25 mouse cellular contexts compared by ENCODE assay signal in the genomic region with DNA sequence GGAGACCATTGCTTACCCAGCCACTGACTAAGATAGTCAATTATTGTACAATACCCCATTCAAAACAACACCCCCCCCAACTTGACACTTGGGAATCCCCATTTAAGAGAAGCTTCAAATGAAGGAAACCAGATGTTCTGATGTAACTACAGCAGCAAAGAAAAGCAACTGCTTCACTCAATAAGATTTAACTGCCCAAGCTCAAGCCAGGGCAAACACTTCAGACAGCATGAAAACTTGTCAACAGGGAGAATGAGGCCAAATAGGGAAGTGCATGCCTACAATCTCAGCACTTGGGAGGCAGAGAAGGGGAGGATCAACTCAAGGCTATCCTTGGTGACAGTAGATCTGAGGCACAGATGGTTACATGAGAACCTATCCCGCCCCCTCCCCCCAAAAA. TPM values are rescaled to one million over a fixed set of nuclear protein-coding genes. Genes with fewer than 3 reads are reported as not detected.
DNase-seq lines count a peak whose midpoint lies in the region; ATAC-seq and TF ChIP-seq lines count a peak whose summit lies in the region.
"Had no signal": no experiment of that assay in that cellular context is flagged by ENCODE, and none has a peak within 500 bp of the region (broad histone marks: within the 10 kb centered on the region; RNA-seq: fewer than 3 reads in every experiment).

No protein-coding gene starts in this region.

- no peak overlapping the region for H3K4me2 ChIP-seq in CH12.LX (ENCODE audit: insufficient read depth, low read depth, poor library complexity, severe bottlenecking)
- H3K4me2 ChIP-seq in lung, embryonic 16.5 days (ENCODE audit: low read depth, low read length), result no peak overlapping the region
- no peak overlapping the region for H3K4me2 ChIP-seq in neural tube, embryonic 15.5 days
- H3K4me2 ChIP-seq: embryonic facial prominence, embryonic 13.5 days; forebrain, embryonic 12.5 days; hindbrain, embryonic 12.5 days had no signal

- 95% methylated on average over 1 of the region's 1 CpGs for WGBS in lung, embryonic 16.5 days
- 93% methylated on average over 1 of the region's 1 CpGs for WGBS in neural tube, embryonic 15.5 days

- 0 out of 2 replicates have a peak overlapping the region, but pooled peaks have one; percentile 36 for H3K27ac ChIP-seq in CH12.LX (ENCODE audit: insufficient read depth, low read depth)
- H3K27ac ChIP-seq in lung, embryonic 16.5 days (ENCODE audit: low read length), result no peak overlapping the region
- H3K27ac ChIP-seq in neural tube, embryonic 15.5 days (replicated peaks), result no peak overlapping the region
- H3K27ac ChIP-seq: embryonic facial prominence, embryonic 13.5 days; forebrain, embryonic 12.5 days; heart, embryonic 10.5 days; hindbrain, embryonic 12.5 days had no signal

- no peak for TF ChIP-seq RAD21 in CH12.LX (IDR thresholded peaks at IDR 0.05; ENCODE audit: low read depth, low read length)

- in situ Hi-C loops in CH12.LX (cut with MboI; ENCODE audit: low pct_ligation_motif_present, low pct_unique_long_range_greater_than_20kb, low sequenced_read_pairs), result loop anchor here (25.0 kb wide), 1 partner anchor 391 kb away; no protein-coding TSS in a partner anchor

- TF ChIP-seq CTCF in CH12.LX (conservative IDR thresholded peaks at IDR 0.05 in 1 of 2, IDR thresholded peaks at IDR 0.05 in 1 of 2; ENCODE audit: low read depth in 2 of 2, low read length in 2 of 2), result no peak

- no peaks in the 10 kb centered on the region for H3K9me3 ChIP-seq in CH12.LX (replicated peaks; ENCODE audit: low read length)
- no peaks in the 10 kb centered on the region for H3K9me3 ChIP-seq in lung, embryonic 16.5 days (ENCODE audit: control insufficient read depth, low read length)
- H3K9me3 ChIP-seq in neural tube, embryonic 15.5 days (replicated peaks), result no peaks in the 10 kb centered on the region
- H3K9me3 ChIP-seq: embryonic facial prominence, embryonic 13.5 days; forebrain, embryonic 12.5 days; heart, embryonic 10.5 days; hindbrain, embryonic 12.5 days had no signal

- no peak overlapping the region for H3K4me3 ChIP-seq in CH12.LX (replicated peaks in 1 of 3; ENCODE audit: low read depth in 2 of 3, low read length in 2 of 3, poor library complexity in 1 of 3)
- H3K4me3 ChIP-seq in lung, embryonic 16.5 days (ENCODE audit: low read length), result no peak overlapping the region
- no peak overlapping the region for H3K4me3 ChIP-seq in neural tube, embryonic 15.5 days (replicated peaks)
- H3K4me3 ChIP-seq: embryonic facial prominence, embryonic 13.5 days; forebrain, embryonic 12.5 days; heart, embryonic 10.5 days; hindbrain, embryonic 12.5 days had no signal

- TF ChIP-seq EP300 in CH12.LX (IDR thresholded peaks at IDR 0.05; ENCODE audit: low read length), result no peak

- dilution Hi-C loops in CH12.LX (cut with MboI; ENCODE audit: extremely low pct_ligation_motif_present, extremely low pct_unique_long_range_greater_than_20kb, low sequenced_read_pairs), result no loop called here

- peaks cover 4 to 26% of the 10 kb centered on the region in 2 experiments; a peak in 3 of 4 replicates for H3K4me1 ChIP-seq in CH12.LX (ENCODE audit: control insufficient read depth in 1 of 2, insufficient read depth in 2 of 2)
- H3K4me1 ChIP-seq in lung, embryonic 16.5 days (replicated peaks; ENCODE audit: control insufficient read depth, insufficient read depth, low read length), result 0 out of 2 replicates have a peak, but pooled peaks cover 3% of the 10 kb centered on the region
- no peaks in the 10 kb centered on the region for H3K4me1 ChIP-seq in neural tube, embryonic 15.5 days
- H3K4me1 ChIP-seq: hindbrain, embryonic 12.5 days had no signal

- ATAC-seq in lung, embryonic 16.5 days (ENCODE audit: low read depth), result peak; percentile 67
- ATAC-seq in neural tube, embryonic 15.5 days (ENCODE audit: low FRiP score), result no peak
- ATAC-seq: forebrain, embryonic 16.5 days; hindbrain, embryonic 16.5 days had no signal

- peaks cover 4% of the 10 kb centered on the region; the same call in 1 of the 2 replicates for H3K79me2 ChIP-seq in CH12.LX (replicated peaks; ENCODE audit: control insufficient read depth, extremely low read depth, insufficient read depth, poor library complexity, severe bottlenecking)

- peaks cover 12 to 78% of the 10 kb centered on the region in 2 experiments for H3K36me3 ChIP-seq in CH12.LX (replicated peaks in 1 of 2; ENCODE audit: control insufficient read depth in 1 of 2, insufficient read depth in 1 of 2, low read length in 1 of 2)
- H3K36me3 ChIP-seq in lung, embryonic 16.5 days (ENCODE audit: control insufficient read depth, insufficient read depth, low read length), result peaks cover 2% of the 10 kb centered on the region; the same call in 1 of the 2 replicates
- H3K36me3 ChIP-seq in neural tube, embryonic 15.5 days, result 0 out of 2 replicates have a peak, but pooled peaks cover 2% of the 10 kb centered on the region
- H3K36me3 ChIP-seq: hindbrain, embryonic 12.5 days had no signal

- no peak overlapping the region for H3K9ac ChIP-seq in CH12.LX (ENCODE audit: insufficient read depth, low read depth)
- no peak overlapping the region for H3K9ac ChIP-seq in lung, embryonic 16.5 days (ENCODE audit: low read length)
- no peak overlapping the region for H3K9ac ChIP-seq in neural tube, embryonic 15.5 days (replicated peaks)
- H3K9ac ChIP-seq: embryonic facial prominence, embryonic 13.5 days; forebrain, embryonic 12.5 days; hindbrain, embryonic 12.5 days had no signal

- no peaks in the 10 kb centered on the region for H3K27me3 ChIP-seq in CH12.LX (replicated peaks)
- H3K27me3 ChIP-seq in lung, embryonic 16.5 days (ENCODE audit: control insufficient read depth, insufficient read depth, low read depth, low read length), result no peaks in the 10 kb centered on the region
- no peaks in the 10 kb centered on the region for H3K27me3 ChIP-seq in neural tube, embryonic 15.5 days (replicated peaks)
- H3K27me3 ChIP-seq: embryonic facial prominence, embryonic 13.5 days; forebrain, embryonic 12.5 days; hindbrain, embryonic 12.5 days had no signal

- TF ChIP-seq POLR2A in CH12.LX (IDR thresholded peaks at IDR 0.05; ENCODE audit: low read depth, low read length), result no peak

- DNase-seq in lung, adult 18-20 months, result peak; percentile 22 to 41
- DNase-seq in lung, postnatal 14 days, result no peak
- DNase-seq in CH12.LX (ENCODE audit: extremely low read depth), result no peak
- peak; percentile 57 for DNase-seq in lung, postnatal 36 days
- no peak for DNase-seq in gastrocnemius, adult 8-10 months (ENCODE audit: low spot score in 2 of 2)
- DNase-seq: adrenal gland, postnatal 10 days; cerebellum, adult 11 months; cerebellum, adult 9-10 months; cerebellum, postnatal 36 days; gastrocnemius, postnatal 25 days; heart, postnatal 4 days had no signal

TF ChIP-seq in CH12.LX, 34 proteins besides CTCF, POLR2A, EP300 and RAD21:
- TF ChIP-seq ZMIZ1 (IDR thresholded peaks at IDR 0.05; ENCODE audit: low read depth, low read length) (no peak), NRF1 (IDR thresholded peaks at IDR 0.05; ENCODE audit: low read depth, low read length) (no peak), NELFE (IDR thresholded peaks at IDR 0.05; ENCODE audit: low read depth, low read length) (no peak), MXI1 (IDR thresholded peaks at IDR 0.05; ENCODE audit: low read depth, low read length) (no peak), JUN (IDR thresholded peaks at IDR 0.05; ENCODE audit: insufficient read depth, low read depth, low read length) (no peak), UBTF (IDR thresholded peaks at IDR 0.05; ENCODE audit: low read depth, low read length) (no peak), ZC3H11A (IDR thresholded peaks at IDR 0.05; ENCODE audit: low read depth, low read length) (no peak), ZNF384 (IDR thresholded peaks at IDR 0.05; ENCODE audit: low read depth, low read length) (no peak), MEF2A (IDR thresholded peaks at IDR 0.05; ENCODE audit: borderline replicate concordance, low read depth, low read length) (no peak), USF2 (conservative IDR thresholded peaks at IDR 0.05; ENCODE audit: low read depth, low read length) (no peak), BHLHE40 (IDR thresholded peaks at IDR 0.05; ENCODE audit: low read depth, low read length) (no peak), E2F4 (IDR thresholded peaks at IDR 0.05; ENCODE audit: insufficient replicate concordance, low read depth, low read length) (no peak), ETS1 (conservative IDR thresholded peaks at IDR 0.05; ENCODE audit: low read depth, low read length) (no peak), MYC (IDR thresholded peaks at IDR 0.05; ENCODE audit: low read depth, low read length) (no peak), IRF4 (IDR thresholded peaks at IDR 0.05; ENCODE audit: low read depth, low read length) (no peak), JUND (conservative IDR thresholded peaks at IDR 0.05; ENCODE audit: low read depth, low read length) (no peak), ZKSCAN1 (IDR thresholded peaks at IDR 0.05; ENCODE audit: borderline replicate concordance, low read depth, low read length) (no peak)

RNA-seq across cellular contexts. Expression of gene Cyp2d26, which starts 27.6 kb away (rescaled TPM):
- total RNA-seq in CH12.LX (2012; rRNA removed) (not detected in 2 replicates), CH12.LX (2014; rRNA removed) (not detected in 2 replicates)
- polyA plus RNA-seq in CH12.LX (2012; ENCODE audit: insufficient read length, low read depth), result not detected in 2 replicates
- polyA plus RNA-seq in lung, embryonic 16.5 days (2015; fragmentation: Nextera tagmentation; extraction: Ambion mirVana), result 0.31 and 1.4 TPM in 2 replicates
- 0.45 TPM in 1 of 2 replicates, not detected in the other for polyA plus RNA-seq in neural tube, embryonic 15.5 days (2015; fragmentation: Nextera tagmentation; extraction: Ambion mirVana)
- 1 to 10 TPM in 1 of 4 experiments, not detected in 3; 1.3 TPM for total RNA-seq in gastrocnemius, adult 8-10 months (2022)
- total RNA-seq: ES-E14; gastrocnemius, postnatal 25 days; granulocyte monocyte progenitor cell, adult 5-6 weeks; heart, postnatal 10 days; heart, postnatal 4 days had no signal
- polyA plus RNA-seq: embryonic facial prominence, embryonic 13.5 days; forebrain, embryonic 12.5 days; forebrain, embryonic 16.5 days; heart, embryonic 14.5 days; hindbrain, embryonic 12.5 days; hindbrain, embryonic 16.5 days had no signal

RNA-seq across cellular contexts. Expression of gene Cyp2d40, which starts 57.7 kb away (rescaled TPM):
- not detected in 2 replicates for total RNA-seq in CH12.LX (2012; rRNA removed)
- total RNA-seq in CH12.LX (2014; rRNA removed), result not detected in 2 replicates
- polyA plus RNA-seq in CH12.LX (2012; ENCODE audit: insufficient read length, low read depth), result not detected in 2 replicates
- polyA plus RNA-seq in lung, embryonic 16.5 days (2015; fragmentation: Nextera tagmentation; extraction: Ambion mirVana), result not detected in 2 replicates
- not detected in 2 replicates for polyA plus RNA-seq in neural tube, embryonic 15.5 days (2015; fragmentation: Nextera tagmentation; extraction: Ambion mirVana)
- total RNA-seq in gastrocnemius, adult 8-10 months (2022), result not detected
- total RNA-seq: ES-E14; gastrocnemius, adult 18-20 months; gastrocnemius, postnatal 25 days; granulocyte monocyte progenitor cell, adult 5-6 weeks; heart, postnatal 10 days; heart, postnatal 4 days had no signal
- polyA plus RNA-seq: embryonic facial prominence, embryonic 13.5 days; forebrain, embryonic 12.5 days; forebrain, embryonic 16.5 days; frontal cortex, adult 2 months; heart, embryonic 10.5 days; heart, embryonic 14.5 days; hindbrain, embryonic 12.5 days; hindbrain, embryonic 16.5 days had no signal

Comparison
In these comparisons a context has a peak if more than half of its experiments do, and no peak if none do; other contexts are left out.
1. DNase-seq: peak in lung, adult 18-20 months (2 of 2) and lung, postnatal 36 days (single experiment); none in lung, postnatal 14 days (single experiment), CH12.LX (single experiment) and gastrocnemius, adult 8-10 months (0 of 2).